Mouse (Mus musculus) kidney, postnatal 4 days (tissue): ENCODE data around the gene Gm1110.
"Not testable (repeated sequence)": the region's sequence is repeated elsewhere in the genome, so short reads cannot be mapped to it uniquely, and the experiment has no call there.

Source experiments
- DNase-seq, 2 experiments: peaks; one replicate each; pipeline ENCODE4 v3.0.0; 2021; ENCODE audit warnings: mixed read lengths in 2 of 2

The Gm1110 gene

GRCm38 (mm10) chr9:26922909-26923526, at the start of gene Gm1110:
Gene Gm1110 (minus strand): TSS chr9:26923111.
- no peak for DNase-seq

GRCm38 (mm10) chr9:26947790-26948189, 24.9 kb upstream of the Gm1110 start:
- DNase-seq, result no peak

- DNase-seq, result peak; percentile 55 to 66
These were observed 1.2 kb upstream of the Gm1110 start for GRCm38 (mm10) chr9:26924146-26924545.

DNA sequence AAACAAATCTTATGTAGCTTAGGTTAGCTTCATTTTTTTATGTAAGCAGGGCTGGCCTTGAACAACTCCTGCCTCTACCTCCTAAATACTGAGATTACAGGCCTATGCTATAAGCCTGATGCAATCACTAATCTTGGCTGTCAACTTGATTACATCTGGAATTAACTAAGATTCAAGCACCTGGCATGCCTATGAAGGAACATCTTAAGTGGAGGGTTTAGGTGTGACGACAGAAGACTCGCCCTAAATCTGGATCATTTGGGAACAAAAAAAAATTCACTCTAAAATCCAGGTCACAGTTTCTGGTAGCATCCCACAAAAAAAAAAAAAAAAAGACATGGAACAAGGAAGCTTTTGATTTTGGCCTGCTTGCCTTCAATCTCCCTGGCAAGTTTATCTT, 3.1 kb downstream of the Gm1110 start:
- no peak for DNase-seq

DNA sequence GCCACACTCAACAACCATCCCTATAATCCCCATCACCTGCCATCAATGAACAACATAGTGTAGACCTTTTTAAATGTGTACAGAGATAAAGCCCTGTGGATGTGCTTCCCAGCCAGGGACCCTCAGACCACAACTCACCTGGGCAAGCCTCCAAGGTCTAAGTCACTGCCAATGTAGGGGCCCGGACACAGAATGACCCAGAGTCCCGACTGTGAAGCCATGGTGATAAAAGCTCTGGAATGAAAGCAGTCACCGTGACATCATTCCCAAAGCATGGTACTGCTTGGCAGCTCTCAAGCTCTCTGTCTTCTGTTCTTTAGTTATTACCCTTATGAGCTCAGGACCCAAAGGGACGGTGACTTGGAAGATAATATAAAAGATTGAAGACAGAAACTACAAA, 9.8 kb downstream of the Gm1110 start:
- DNase-seq, result no peak

DNA sequence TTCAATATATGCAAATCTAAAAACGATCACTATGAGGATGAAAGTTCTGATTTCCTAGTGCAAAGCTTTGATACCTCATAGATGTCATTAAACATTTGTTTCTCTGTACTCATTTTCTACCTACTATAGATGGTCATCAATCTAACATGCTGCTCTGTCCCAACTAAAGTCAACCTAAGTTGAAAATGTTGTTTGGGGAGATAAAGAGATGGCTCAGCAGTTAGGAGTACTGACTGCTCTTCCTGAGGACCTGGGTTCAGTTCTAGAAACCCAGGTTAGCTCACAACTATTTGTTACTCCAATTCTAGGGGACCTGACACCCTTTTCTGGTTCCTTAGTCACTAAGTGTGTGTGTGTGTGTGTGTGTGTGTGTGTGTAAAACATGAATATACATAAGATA, 11.7 kb downstream of the Gm1110 start:
- no peak for DNase-seq

DNA sequence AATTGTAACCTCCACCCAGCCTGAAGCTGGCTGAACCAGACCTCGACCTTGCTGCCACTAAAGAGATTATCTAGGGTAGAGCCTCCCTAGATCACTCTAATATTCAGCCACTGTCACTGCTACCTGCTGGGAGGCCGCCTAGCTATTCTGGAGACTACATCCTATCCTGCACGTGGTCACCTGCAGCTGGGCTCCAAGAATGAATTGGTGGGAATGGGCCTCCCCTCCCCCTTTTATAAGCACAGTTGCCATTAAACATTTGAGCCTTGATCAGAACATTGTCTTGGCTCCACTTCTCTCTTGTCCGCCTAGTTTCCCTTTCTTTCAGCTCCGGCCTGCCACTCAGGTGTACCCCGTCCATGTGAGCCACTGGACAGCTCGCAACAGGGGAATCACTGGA, 53.1 kb downstream of the Gm1110 start:
- DNase-seq, result not testable (repeated sequence)

GRCm38 (mm10) chr9:26860751-26861150, 62.2 kb downstream of the Gm1110 start, which contains the start of gene Glb1l3:
Gene Glb1l3 (minus strand): TSS chr9:26860890.
- no peak for DNase-seq

- no peak for DNase-seq
These were observed 91.8 kb downstream of the Gm1110 start for GRCm38 (mm10) chr9:26831089-26831488.
